Mouse (Mus musculus): ENCODE results near the gene Rpa1.

- TF ChIP-seq EP300 (IDR thresholded peaks at IDR 0.05): no peak
- no peak for TF ChIP-seq CTCF (IDR thresholded peaks at IDR 0.05)
These were observed 85.9 kb downstream of the Rpa1 start for GRCm38 (mm10) chr11:75262181-75262580.
